In the genomic region with DNA sequence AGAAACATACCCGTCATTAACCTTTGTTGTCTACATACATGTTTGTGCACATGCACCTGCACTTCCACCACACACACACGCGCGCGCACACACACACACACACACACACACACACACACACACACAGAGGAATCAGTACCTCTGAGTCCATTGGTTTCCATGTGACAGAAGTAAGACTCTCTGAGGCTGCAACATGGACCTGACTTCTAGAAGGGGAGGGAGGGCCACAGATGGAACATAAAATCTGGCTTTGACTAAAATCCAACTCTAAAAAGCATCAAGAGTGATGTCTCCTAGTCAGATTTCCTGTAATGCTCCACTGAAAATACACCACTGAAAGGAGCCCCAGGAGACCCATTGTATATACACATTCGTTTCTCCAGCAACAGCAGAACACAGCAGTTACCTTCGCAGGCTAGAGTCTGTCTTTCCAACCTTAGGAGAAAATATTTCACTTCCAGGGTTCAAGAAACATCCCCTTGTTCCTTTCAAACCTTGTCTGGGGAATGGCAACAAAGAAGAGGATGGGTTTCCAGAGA, we compare ENCODE assay signal across 18 mouse cellular contexts.
"Had no signal": no experiment of that assay in that cellular context is flagged by ENCODE, and none has a peak within 500 bp of the region (broad histone marks: within the 10 kb centered on the region; RNA-seq: fewer than 3 reads in every experiment).

No protein-coding gene starts in this region.

- H3K27me3 ChIP-seq: midbrain, embryonic 13.5 days; midbrain, embryonic 15.5 days; neural tube, embryonic 13.5 days had no signal

- DNase-seq: lung, adult 18-20 months; lung, embryonic 14.5 days; lung, postnatal 10 days; lung, postnatal 4 days; retina, postnatal 1 day; right cerebral cortex, adult 18-20 months; right cerebral cortex, postnatal 25 days; right cerebral cortex, postnatal 4 days; spleen, adult 18-20 months; thymus, adult 18-20 months; thymus, postnatal 14 days; thymus, postnatal 36 days had no signal

- H3K4me2 ChIP-seq: lung, embryonic 14.5 days; midbrain, embryonic 13.5 days; midbrain, embryonic 15.5 days; neural tube, embryonic 13.5 days; neural tube, embryonic 15.5 days had no signal

- H3K9ac ChIP-seq: lung, embryonic 14.5 days; midbrain, embryonic 13.5 days; midbrain, embryonic 15.5 days; neural tube, embryonic 13.5 days; neural tube, embryonic 15.5 days had no signal

- H3K27ac ChIP-seq: midbrain, embryonic 10.5 days; midbrain, embryonic 13.5 days; midbrain, embryonic 15.5 days; neural tube, embryonic 13.5 days; neural tube, embryonic 15.5 days had no signal

- H3K36me3 ChIP-seq: midbrain, embryonic 10.5 days; midbrain, embryonic 15.5 days; neural tube, embryonic 13.5 days; neural tube, embryonic 15.5 days had no signal

- H3K9me3 ChIP-seq: midbrain, embryonic 10.5 days; midbrain, embryonic 13.5 days; midbrain, embryonic 15.5 days; neural tube, embryonic 13.5 days; neural tube, embryonic 15.5 days had no signal

- H3K4me3 ChIP-seq: midbrain, embryonic 10.5 days; midbrain, embryonic 13.5 days; midbrain, embryonic 15.5 days; myocyte; neural tube, embryonic 13.5 days; neural tube, embryonic 15.5 days had no signal

- ATAC-seq: midbrain, embryonic 13.5 days; midbrain, embryonic 15.5 days had no signal
